Mouse (Mus musculus): ENCODE data around the gene Gm10719.
"Not testable (repeated sequence)": the region's sequence is repeated elsewhere in the genome, so short reads cannot be mapped to it uniquely, and the experiment has no call there.

DNA sequence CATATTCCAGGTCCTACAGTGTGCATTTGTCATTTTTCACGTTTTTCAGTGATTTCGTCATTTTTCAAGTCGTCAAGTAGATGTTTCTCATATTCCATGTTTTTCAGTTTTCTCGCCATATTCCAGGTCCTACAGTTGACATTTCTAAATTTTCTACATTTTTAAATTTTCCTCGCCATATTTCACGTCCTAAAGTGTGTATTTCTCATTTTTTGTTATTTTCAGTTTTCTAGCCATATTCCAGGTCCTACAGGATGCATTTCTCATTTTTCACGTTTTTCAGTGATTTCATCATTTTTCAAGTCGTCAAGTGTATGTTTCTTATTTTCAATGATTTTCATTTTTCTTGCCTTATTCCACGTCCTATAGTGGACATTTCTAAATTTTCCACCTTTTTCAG, 9.5 kb downstream of the Gm10719 start:
- not testable (repeated sequence) for TF ChIP-seq POLR2A (IDR thresholded peaks at IDR 0.05; ENCODE audit: insufficient read depth, low read length); CTCF (IDR thresholded peaks at IDR 0.05; ENCODE audit: low read depth, low read length); EP300 (IDR thresholded peaks at IDR 0.05; ENCODE audit: insufficient read depth, low read depth, low read length)

Measured in ES-Bruce4 (cell line).